Mouse (Mus musculus) forebrain, embryonic 14.5 days (tissue): ENCODE measurements at regions not wholly inside any gene's neighbourhood (a gene's known extent, or its start where the extent isn't known, plus 50 kb on each side); places are given as distances from the start of the nearest gene placed in this dataset.
A peak's percentile ranks its signal among the peaks of the same experiment; 100 is the strongest.

Source experiments
- ATAC-seq: fragments of 200-750 bp; cut with Nextera tagmentation; 2 replicates; pipeline ENCODE4 v1.8.0; 2017; ENCODE audit warnings: mild to moderate bottlenecking, moderate library complexity
- DNase-seq: peaks from one replicate; pipeline ENCODE4 v3.0.0-alpha.2; 2015; ENCODE audit warnings: low spot score
- H3K27ac ChIP-seq: fragments of 300-500 bp; sonication (generic); 2 replicates; pipeline ENCODE4 v1.5.1; 2014; ENCODE audit warnings: low read depth, mild to moderate bottlenecking, control low read depth, low read length, moderate library complexity
- H3K27me3 ChIP-seq: fragments of 300-500 bp; sonication (generic); replicated peaks from 2 replicates; pipeline ENCODE4 v1.6.1; 2014; ENCODE audit warnings: low read length, control low read depth, mixed read lengths; ENCODE audit not compliant: control insufficient read depth, insufficient read depth
- H3K36me3 ChIP-seq: fragments of 300-500 bp; sonication (generic); 2 replicates; pipeline ENCODE4 v1.6.1; 2014; ENCODE audit warnings: low read length, control low read depth; ENCODE audit not compliant: control insufficient read depth, insufficient read depth
- H3K4me1 ChIP-seq: fragments of 300-500 bp; sonication (generic); 2 replicates; pipeline ENCODE4 v1.6.1; 2014; ENCODE audit warnings: antibody characterized with exemption, low read length, control low read depth; ENCODE audit not compliant: control insufficient read depth, insufficient read depth
- H3K4me2 ChIP-seq: fragments of 300-500 bp; sonication (generic); 2 replicates; pipeline ENCODE4 v1.6.1; 2014; ENCODE audit warnings: mild to moderate bottlenecking, control low read depth, low read length
- H3K4me3 ChIP-seq: fragments of 300-500 bp; sonication (generic); 2 replicates; pipeline ENCODE4 v1.5.1; 2014; ENCODE audit warnings: low read depth, low read length, control low read depth
- H3K9ac ChIP-seq: fragments of 300-500 bp; sonication (generic); 2 replicates; pipeline ENCODE4 v1.6.1; 2014; ENCODE audit warnings: mild to moderate bottlenecking, low read length, control low read depth, moderate library complexity
- H3K9me3 ChIP-seq: fragments of 300-500 bp; sonication (generic); replicated peaks from 2 replicates; pipeline ENCODE4 v1.6.1; 2016; ENCODE audit warnings: low read length, control low read depth, mixed read lengths; ENCODE audit not compliant: control insufficient read depth
- WGBS: fragments of 180-500 bp; shearing (Covaris S2); extraction: QIAGEN DNeasy Blood & Tissue Kit; methylation state at CpG from one replicate; pipeline ENCODE4 v1.1.7; 2014; 5-methylcytosine and 5-hydroxymethylcytosine counted together

DNA sequence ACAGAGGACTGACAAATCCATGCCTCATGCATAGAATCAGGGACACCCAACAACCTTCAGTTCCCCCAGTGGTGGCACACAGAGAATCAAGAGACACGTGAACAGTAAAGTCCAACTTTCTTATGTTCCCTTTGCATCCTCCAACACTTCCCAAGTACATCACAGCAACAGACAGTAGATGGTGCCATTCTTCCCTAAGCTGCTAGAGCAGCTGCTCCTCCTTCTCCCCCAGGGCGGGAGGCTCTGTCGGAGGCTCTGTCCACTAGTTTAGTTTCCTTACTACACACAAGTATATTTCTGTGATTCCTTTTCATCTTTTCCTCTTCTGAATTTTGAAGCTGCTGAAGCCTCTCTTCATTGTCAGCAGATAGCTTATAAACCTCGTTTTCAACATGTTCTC is 839.0 kb upstream of the Tenm4 start:
- Histone ChIP-seq H3K4me3 (no peak overlapping the region), H3K4me2 (no peak overlapping the region), H3K27me3 (no peaks in the 10 kb centered on the region), H3K4me1 (no peaks in the 10 kb centered on the region), H3K27ac (no peak overlapping the region), H3K9me3 (no peaks in the 10 kb centered on the region), H3K9ac (no peak overlapping the region), H3K36me3 (no peaks in the 10 kb centered on the region)
- WGBS: 31% methylated on average over 4 of the region's 4 CpGs
- no peak; the same call in 1 of the 2 replicates for ATAC-seq
- DNase-seq: peak; percentile 53

DNA sequence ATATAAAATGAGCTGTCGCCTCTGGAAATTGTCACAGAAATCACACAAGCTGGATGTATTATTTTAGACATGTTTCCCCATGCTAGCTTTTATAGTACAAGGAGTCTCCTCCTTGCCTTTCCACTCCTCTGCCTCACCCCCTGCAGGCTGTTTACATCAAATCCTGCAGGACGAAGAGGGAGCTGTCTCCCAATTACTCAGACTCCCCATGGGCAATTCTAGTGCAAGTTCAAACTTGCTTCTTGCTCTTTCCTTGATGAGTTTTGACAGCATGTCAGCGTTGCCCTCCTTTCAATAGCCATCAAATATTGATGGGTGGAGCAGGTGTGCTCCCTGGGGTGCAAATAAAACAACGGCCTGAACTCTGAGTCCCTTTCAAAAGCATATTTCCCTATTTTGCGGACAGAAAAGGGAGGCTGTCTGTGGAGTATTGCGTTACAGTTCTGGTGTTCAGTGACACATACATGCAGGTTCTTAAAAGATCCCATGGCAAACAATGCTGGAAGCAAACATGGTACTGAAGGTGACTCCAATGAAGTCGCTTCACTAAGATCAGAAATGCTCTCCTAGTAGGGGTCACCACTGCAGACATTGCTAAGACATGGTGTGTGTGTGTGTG is 820.8 kb upstream of the Tenm4 start:
- H3K4me1 ChIP-seq: no peaks in the 10 kb centered on the region
- H3K27ac ChIP-seq: no peak overlapping the region
- 49% methylated on average over 7 of the region's 7 CpGs for WGBS
- H3K4me2 ChIP-seq: no peak overlapping the region
- H3K4me3 ChIP-seq: no peak overlapping the region
- H3K27me3 ChIP-seq: no peaks in the 10 kb centered on the region
- H3K9ac ChIP-seq: no peak overlapping the region
- ATAC-seq (no peak), DNase-seq (no peak)
- H3K36me3 ChIP-seq: no peaks in the 10 kb centered on the region
- no peaks in the 10 kb centered on the region for H3K9me3 ChIP-seq

DNA sequence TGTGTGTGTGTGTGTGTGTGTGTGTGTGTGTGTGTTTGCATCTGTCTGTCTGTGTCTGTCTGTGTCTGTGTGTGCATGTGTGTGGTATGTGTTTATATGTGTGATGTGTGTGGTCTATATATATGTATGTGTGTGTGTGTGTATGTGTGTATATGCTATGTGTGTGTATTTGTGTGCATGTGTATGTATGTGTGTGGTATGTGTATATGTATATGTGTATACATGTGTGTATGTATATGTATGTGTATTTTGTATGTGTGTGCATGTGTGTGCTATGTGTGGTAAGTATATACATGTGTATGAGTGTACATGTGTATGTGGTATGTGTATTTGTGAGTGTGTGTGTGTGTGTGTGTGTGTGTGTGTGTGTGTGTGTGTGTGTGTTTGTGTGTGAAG is 820.2 kb upstream of the Tenm4 start:
- Histone ChIP-seq H3K4me1 (no peaks in the 10 kb centered on the region), H3K4me2 (no peak overlapping the region), H3K9ac (no peak overlapping the region), H3K9me3 (no peaks in the 10 kb centered on the region), H3K27ac (no peak overlapping the region), H3K36me3 (no peaks in the 10 kb centered on the region), H3K27me3 (no peaks in the 10 kb centered on the region), H3K4me3 (no peak overlapping the region)
- ATAC-seq (no peak), DNase-seq (no peak)

DNA sequence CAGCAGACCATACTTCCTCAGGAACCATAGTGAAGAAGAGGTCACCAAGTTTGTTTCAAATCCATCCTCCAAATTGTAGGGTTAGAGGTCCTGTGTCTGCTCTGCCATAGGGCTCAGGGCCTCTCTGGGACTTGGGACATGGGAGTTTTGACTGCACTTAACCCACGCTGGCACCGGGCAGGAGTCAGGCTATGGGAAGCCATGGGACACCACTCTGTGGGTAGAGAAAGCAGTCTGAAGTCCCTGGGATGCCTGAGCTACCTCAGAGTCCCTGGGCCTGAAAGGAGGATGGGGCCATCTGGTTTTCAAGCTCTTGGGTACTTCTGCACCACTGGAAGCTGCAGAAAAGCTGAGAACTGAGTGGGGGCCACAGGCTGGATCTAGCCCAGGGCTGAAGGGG is 819.7 kb upstream of the Tenm4 start:
- 88% methylated on average over 2 of the region's 2 CpGs for WGBS
- DNase-seq: no peak
- Histone ChIP-seq H3K4me2 (no peak overlapping the region), H3K36me3 (no peaks in the 10 kb centered on the region), H3K9me3 (no peaks in the 10 kb centered on the region), H3K4me1 (no peaks in the 10 kb centered on the region), H3K27ac (no peak overlapping the region), H3K4me3 (no peak overlapping the region), H3K9ac (no peak overlapping the region), H3K27me3 (no peaks in the 10 kb centered on the region)
- ATAC-seq: no peak

DNA sequence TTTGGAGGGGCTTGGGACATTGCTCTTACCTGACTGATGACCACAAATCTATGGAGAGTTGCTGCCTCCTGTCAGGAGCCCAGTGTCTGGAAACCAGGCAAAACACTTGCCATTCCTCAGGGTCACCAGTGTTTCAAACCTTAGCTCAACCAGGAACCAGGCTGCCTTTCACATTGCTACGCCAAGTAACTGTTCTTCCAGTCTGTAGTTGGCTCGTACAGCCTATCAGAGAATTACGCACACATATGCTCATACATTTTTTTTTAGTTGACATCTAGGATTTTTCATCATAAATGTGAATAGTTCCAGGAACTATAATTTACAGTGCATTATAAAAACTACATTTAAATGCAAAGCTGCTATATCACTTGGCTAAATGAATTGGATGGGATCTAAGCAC is 818.9 kb upstream of the Tenm4 start:
- Histone ChIP-seq H3K27me3 (no peaks in the 10 kb centered on the region), H3K4me1 (no peaks in the 10 kb centered on the region), H3K4me3 (no peak overlapping the region), H3K4me2 (no peak overlapping the region), H3K9ac (no peak overlapping the region), H3K27ac (no peak overlapping the region), H3K36me3 (no peaks in the 10 kb centered on the region), H3K9me3 (no peaks in the 10 kb centered on the region)
- DNase-seq: peak; percentile 40
- 90% methylated on average over 3 of the region's 3 CpGs for WGBS
- ATAC-seq: peak; percentile 23; the same call in 1 of the 2 replicates

DNA sequence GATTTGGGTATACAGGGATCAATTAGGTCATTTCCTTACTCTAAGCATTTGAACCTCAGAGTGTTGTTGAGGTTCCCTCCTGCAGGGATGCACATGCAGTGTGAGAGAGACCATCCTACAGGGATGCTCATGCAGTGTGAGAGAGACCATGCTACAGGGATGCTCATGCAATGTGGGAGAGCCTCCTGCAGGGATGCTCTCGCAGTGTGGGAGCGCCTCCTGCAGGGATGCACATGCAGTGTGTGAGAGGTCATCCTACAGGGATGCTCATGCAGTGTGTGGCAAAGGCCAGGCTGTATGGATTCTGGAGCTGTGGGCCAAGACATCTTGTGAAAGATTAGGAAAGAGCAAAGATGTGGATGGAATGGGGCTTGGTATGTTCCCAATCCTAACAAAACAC is 816.1 kb upstream of the Tenm4 start:
- ATAC-seq: no peak
- no peaks in the 10 kb centered on the region for H3K27me3 ChIP-seq
- no peak overlapping the region for H3K9ac ChIP-seq
- H3K27ac ChIP-seq: no peak overlapping the region
- H3K4me3 ChIP-seq: no peak overlapping the region
- H3K36me3 ChIP-seq: no peaks in the 10 kb centered on the region
- H3K4me2 ChIP-seq: no peak overlapping the region
- no peaks in the 10 kb centered on the region for H3K4me1 ChIP-seq
- 79% methylated on average over 2 of the region's 2 CpGs for WGBS
- no peak for DNase-seq
- H3K9me3 ChIP-seq: no peaks in the 10 kb centered on the region

DNA sequence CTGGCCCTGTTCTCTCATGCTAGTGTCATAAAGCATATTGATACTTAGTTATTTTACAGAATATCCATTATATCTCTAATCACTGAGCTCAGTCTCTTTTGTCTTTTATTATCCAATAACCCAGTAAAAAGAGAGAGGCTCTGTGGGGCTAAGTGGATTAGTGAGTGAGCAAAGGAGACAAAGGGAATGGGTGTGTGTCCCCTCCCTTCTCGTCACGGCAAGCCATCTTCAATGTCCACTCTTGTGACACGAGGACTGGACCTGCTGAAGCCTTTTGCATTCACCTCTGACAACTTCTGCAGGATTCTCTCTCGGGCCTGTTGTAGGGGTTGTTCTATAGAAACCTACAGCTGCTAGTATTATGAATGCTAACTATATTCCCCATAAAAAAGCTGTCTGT is 812.3 kb upstream of the Tenm4 start:
- 18% methylated on average over 4 of the region's 4 CpGs for WGBS
- no peak overlapping the region for H3K4me3 ChIP-seq
- no peak overlapping the region for H3K4me2 ChIP-seq
- no peak for ATAC-seq
- no peaks in the 10 kb centered on the region for H3K36me3 ChIP-seq
- no peak for DNase-seq
- no peaks in the 10 kb centered on the region for H3K27me3 ChIP-seq
- H3K9ac ChIP-seq: no peak overlapping the region
- H3K27ac ChIP-seq: no peak overlapping the region
- no peaks in the 10 kb centered on the region for H3K9me3 ChIP-seq
- no peaks in the 10 kb centered on the region for H3K4me1 ChIP-seq

DNA sequence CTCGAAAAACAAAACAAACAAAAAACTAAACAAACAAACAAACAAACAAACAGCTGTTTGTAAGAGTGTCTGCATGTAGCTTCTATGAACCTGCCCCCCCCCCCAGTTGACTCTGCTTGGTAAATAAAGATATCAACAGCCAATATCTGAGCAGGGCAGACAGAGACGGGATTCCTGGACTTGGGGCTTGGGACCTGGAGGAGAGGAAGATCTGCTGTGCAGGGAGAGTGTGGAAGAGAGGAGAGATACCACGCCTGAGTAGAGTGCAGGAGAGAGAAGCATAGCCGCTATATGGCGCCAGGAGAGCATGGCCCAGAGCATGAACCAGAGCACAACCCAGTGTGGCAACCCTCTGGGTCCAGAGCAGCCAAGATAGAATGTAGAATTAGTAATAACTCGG is 811.9 kb upstream of the Tenm4 start:
- no peaks in the 10 kb centered on the region for H3K9me3 ChIP-seq
- ATAC-seq (no peak), DNase-seq (no peak)
- no peak overlapping the region for H3K4me2 ChIP-seq
- H3K27me3 ChIP-seq: no peaks in the 10 kb centered on the region
- no peak overlapping the region for H3K4me3 ChIP-seq
- no peak overlapping the region for H3K9ac ChIP-seq
- H3K4me1 ChIP-seq: no peaks in the 10 kb centered on the region
- WGBS: 83% methylated on average over 6 of the region's 6 CpGs
- H3K27ac ChIP-seq: no peak overlapping the region
- H3K36me3 ChIP-seq: no peaks in the 10 kb centered on the region
